8 mouse cellular contexts compared by ENCODE assay signal in the genomic region with DNA sequence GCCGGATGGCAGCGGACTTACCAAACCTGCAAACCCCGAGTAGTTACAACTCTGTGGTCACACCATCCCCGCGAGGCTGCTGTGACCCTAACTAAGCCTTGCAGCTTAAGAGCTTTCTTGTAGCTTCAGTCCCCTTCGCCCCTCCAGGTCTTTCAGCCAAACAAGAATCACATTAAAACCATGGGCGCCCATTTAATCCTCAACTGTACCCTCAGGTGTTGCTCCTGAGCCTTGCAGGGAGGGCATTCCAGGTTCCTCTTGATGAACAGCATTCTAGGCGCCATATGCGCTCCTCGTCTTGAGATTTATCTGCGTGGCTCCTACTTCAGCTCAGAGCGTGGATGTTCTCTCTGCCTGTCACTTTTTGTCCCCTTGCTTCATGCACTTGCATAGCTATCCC. TPM values are rescaled to one million over a fixed set of nuclear protein-coding genes. Genes with fewer than 3 reads are reported as not detected.
A peak's percentile ranks its signal among the peaks of the same experiment; 100 is the strongest.
DNase-seq lines count a peak whose midpoint lies in the region; ATAC-seq lines count a peak whose summit lies in the region.

No protein-coding gene starts in this region.

- H3K4me2 ChIP-seq in lung, embryonic 15.5 days, result peak overlapping the region; percentile 93
- H3K4me2 ChIP-seq in embryonic facial prominence, embryonic 14.5 days (ENCODE audit: low read depth, low read length), result peak overlapping the region; percentile 90
- peak overlapping the region; percentile 87 for H3K4me2 ChIP-seq in limb, embryonic 12.5 days

- WGBS in lung, embryonic 15.5 days, result 5% methylated on average over 12 of the region's 12 CpGs
- WGBS in embryonic facial prominence, embryonic 14.5 days, result 4% methylated on average over 12 of the region's 12 CpGs
- 7% methylated on average over 11 of the region's 12 CpGs for WGBS in limb, embryonic 12.5 days

- H3K27ac ChIP-seq in lung, embryonic 15.5 days, result no peak overlapping the region
- no peak overlapping the region for H3K27ac ChIP-seq in embryonic facial prominence, embryonic 14.5 days (replicated peaks; ENCODE audit: low read depth, low read length)
- no peak overlapping the region for H3K27ac ChIP-seq in limb, embryonic 12.5 days

- no peak for ATAC-seq in lung, embryonic 15.5 days (ENCODE audit: borderline replicate concordance, extremely low read depth, low FRiP score, low TSS enrichment)
- ATAC-seq in embryonic facial prominence, embryonic 14.5 days (ENCODE audit: low read depth), result no peak
- ATAC-seq in limb, embryonic 12.5 days (ENCODE audit: insufficient number of reproducible peaks, insufficient read depth, low FRiP score, low TSS enrichment, low read depth), result no peak

- H3K9ac ChIP-seq in lung, embryonic 15.5 days, result 0 out of 2 replicates have a peak overlapping the region, but pooled peaks have one; percentile 29
- H3K9ac ChIP-seq in embryonic facial prominence, embryonic 14.5 days (ENCODE audit: low read depth, low read length), result peak overlapping the region; percentile 63
- peak overlapping the region; percentile 65 for H3K9ac ChIP-seq in limb, embryonic 12.5 days (replicated peaks)

- 0 out of 2 replicates have a peak, but pooled peaks cover 3% of the 10 kb centered on the region for H3K36me3 ChIP-seq in lung, embryonic 15.5 days
- H3K36me3 ChIP-seq in embryonic facial prominence, embryonic 14.5 days (ENCODE audit: control insufficient read depth, insufficient read depth, low read length), result peaks cover 18% of the 10 kb centered on the region
- H3K36me3 ChIP-seq in limb, embryonic 12.5 days, result peaks cover 28% of the 10 kb centered on the region

- peaks cover 35% of the 10 kb centered on the region for H3K27me3 ChIP-seq in lung, embryonic 15.5 days
- H3K27me3 ChIP-seq in embryonic facial prominence, embryonic 14.5 days (replicated peaks; ENCODE audit: control insufficient read depth, insufficient read depth, low read length), result peaks cover 17% of the 10 kb centered on the region; the same call in 1 of the 2 replicates
- peaks cover 36% of the 10 kb centered on the region for H3K27me3 ChIP-seq in limb, embryonic 12.5 days

- peaks cover 11% of the 10 kb centered on the region; the same call in 1 of the 2 replicates for H3K4me1 ChIP-seq in lung, embryonic 15.5 days
- peaks cover 6% of the 10 kb centered on the region; the same call in 1 of the 2 replicates for H3K4me1 ChIP-seq in embryonic facial prominence, embryonic 14.5 days (ENCODE audit: control insufficient read depth, insufficient read depth, low read length)
- H3K4me1 ChIP-seq in limb, embryonic 12.5 days (replicated peaks), result peaks cover 14% of the 10 kb centered on the region

- no peaks in the 10 kb centered on the region for H3K9me3 ChIP-seq in lung, embryonic 15.5 days
- H3K9me3 ChIP-seq in embryonic facial prominence, embryonic 14.5 days (ENCODE audit: control insufficient read depth, low read length), result no peaks in the 10 kb centered on the region
- H3K9me3 ChIP-seq in limb, embryonic 12.5 days, result no peaks in the 10 kb centered on the region

- no peak for DNase-seq in lung, postnatal 25 days (ENCODE audit: low spot score)
- no peak for DNase-seq in embryonic facial prominence, embryonic 14.5 days (ENCODE audit: low spot score)
- peak; percentile 46 for DNase-seq in retina, postnatal 1 day
- DNase-seq in thymus, postnatal 0 days (ENCODE audit: low spot score), result no peak
- no peak for DNase-seq in layer of hippocampus, adult 9-11 months
- no peak for DNase-seq in thymus, postnatal 14 days

- peak overlapping the region; percentile 66 for H3K4me3 ChIP-seq in lung, embryonic 15.5 days
- peak overlapping the region; percentile 69 for H3K4me3 ChIP-seq in embryonic facial prominence, embryonic 14.5 days (ENCODE audit: low read depth, low read length)
- peak overlapping the region; percentile 57 for H3K4me3 ChIP-seq in limb, embryonic 12.5 days (replicated peaks)

RNA-seq across cellular contexts. Expression of a gene that starts 1.3 kb away (rescaled TPM):
- polyA plus RNA-seq in lung, embryonic 15.5 days (2015; fragmentation: Nextera tagmentation; extraction: Ambion mirVana), result 0.40 and 0.54 TPM in 2 replicates
- polyA plus RNA-seq in embryonic facial prominence, embryonic 14.5 days (2014; fragmentation: Nextera tagmentation; extraction: Ambion mirVana), result 0.45 and 0.86 TPM in 2 replicates
- 0.92 and 1.6 TPM in 2 replicates for polyA plus RNA-seq in limb, embryonic 12.5 days (2016; fragmentation: Nextera tagmentation; extraction: Ambion mirVana)
- polyA plus RNA-seq in thymus, postnatal 0 days (2015; fragmentation: Nextera tagmentation; extraction: Ambion mirVana), result 0.42 and 0.48 TPM in 2 replicates

RNA-seq across cellular contexts. Expression of a gene that starts 15.1 kb away (rescaled TPM):
- polyA plus RNA-seq in lung, embryonic 15.5 days (2015; fragmentation: Nextera tagmentation; extraction: Ambion mirVana), result 109 and 115 TPM in 2 replicates
- 106 and 118 TPM in 2 replicates for polyA plus RNA-seq in embryonic facial prominence, embryonic 14.5 days (2014; fragmentation: Nextera tagmentation; extraction: Ambion mirVana)
- polyA plus RNA-seq in limb, embryonic 12.5 days (2016; fragmentation: Nextera tagmentation; extraction: Ambion mirVana), result 112 and 120 TPM in 2 replicates
- polyA plus RNA-seq in thymus, postnatal 0 days (2015; fragmentation: Nextera tagmentation; extraction: Ambion mirVana), result 131 and 139 TPM in 2 replicates

RNA-seq across cellular contexts. Expression of a gene that starts 16.4 kb away (rescaled TPM):
- 0.36 and 1.3 TPM in 2 replicates for polyA plus RNA-seq in lung, embryonic 15.5 days (2015; fragmentation: Nextera tagmentation; extraction: Ambion mirVana)
- polyA plus RNA-seq in embryonic facial prominence, embryonic 14.5 days (2014; fragmentation: Nextera tagmentation; extraction: Ambion mirVana), result 4.5 and 6.0 TPM in 2 replicates
- polyA plus RNA-seq in limb, embryonic 12.5 days (2016; fragmentation: Nextera tagmentation; extraction: Ambion mirVana), result 0.24 and 0.32 TPM in 2 replicates
- polyA plus RNA-seq in thymus, postnatal 0 days (2015; fragmentation: Nextera tagmentation; extraction: Ambion mirVana), result 0.21 TPM in 1 of 2 replicates, not detected in the other

RNA-seq across cellular contexts. Expression of a gene that starts 19.6 kb away (rescaled TPM):
- not detected in 2 replicates for polyA plus RNA-seq in lung, embryonic 15.5 days (2015; fragmentation: Nextera tagmentation; extraction: Ambion mirVana)
- polyA plus RNA-seq in embryonic facial prominence, embryonic 14.5 days (2014; fragmentation: Nextera tagmentation; extraction: Ambion mirVana), result not detected in 2 replicates
- not detected in 2 replicates for polyA plus RNA-seq in limb, embryonic 12.5 days (2016; fragmentation: Nextera tagmentation; extraction: Ambion mirVana)
- polyA plus RNA-seq in thymus, postnatal 0 days (2015; fragmentation: Nextera tagmentation; extraction: Ambion mirVana), result 0.17 and 0.49 TPM in 2 replicates

RNA-seq across cellular contexts. Expression of a gene that starts 19.8 kb away (rescaled TPM):
- polyA plus RNA-seq in lung, embryonic 15.5 days (2015; fragmentation: Nextera tagmentation; extraction: Ambion mirVana), result 0.60 and 0.65 TPM in 2 replicates
- polyA plus RNA-seq in embryonic facial prominence, embryonic 14.5 days (2014; fragmentation: Nextera tagmentation; extraction: Ambion mirVana), result 0.20 and 0.61 TPM in 2 replicates
- not detected in 2 replicates for polyA plus RNA-seq in limb, embryonic 12.5 days (2016; fragmentation: Nextera tagmentation; extraction: Ambion mirVana)
- polyA plus RNA-seq in thymus, postnatal 0 days (2015; fragmentation: Nextera tagmentation; extraction: Ambion mirVana), result 0.09 and 0.10 TPM in 2 replicates
